Mouse (Mus musculus): ENCODE measurements around the gene Bbc3.
A peak's percentile ranks its signal among the peaks of the same experiment; 100 is the strongest.

- TF ChIP-seq CTCF (IDR thresholded peaks at IDR 0.05): peak; percentile 40
- TF ChIP-seq EP300 (IDR thresholded peaks at IDR 0.05): no peak
Observed at GRCm38 (mm10) chr7:16364901-16365500, 56.8 kb downstream of the Bbc3 start.
